Mouse (Mus musculus): Measurements from ENCODE around the gene Dmwd.

DNA sequence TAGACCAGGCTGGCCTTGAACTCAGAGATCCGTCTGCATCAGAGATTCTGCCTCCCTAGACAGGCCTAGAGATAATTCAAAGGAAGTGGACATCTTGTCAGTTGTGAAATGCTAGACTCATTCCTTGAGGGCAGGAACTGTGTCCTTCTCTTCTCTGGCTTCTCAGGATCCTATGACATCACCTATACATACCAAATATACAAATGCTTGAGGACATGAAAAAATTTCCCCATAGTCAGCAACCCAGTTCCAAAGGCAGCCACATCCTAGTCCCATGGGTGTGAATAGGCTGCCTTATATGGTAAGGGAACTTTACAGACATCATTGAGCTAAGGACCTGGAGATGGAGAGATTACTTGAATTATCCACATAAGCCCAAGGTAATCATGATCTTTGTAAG, 33.5 kb downstream of the Dmwd start:
- no peak for TF ChIP-seq POLR2A (IDR thresholded peaks at IDR 0.05; ENCODE audit: insufficient read depth, low read depth, low read length)
- no peak for TF ChIP-seq CTCF (IDR thresholded peaks at IDR 0.05; ENCODE audit: insufficient read depth, low read depth, low read length)

All from olfactory bulb, adult 2 months (tissue).